Mouse (Mus musculus) ES-Bruce4 (cell line): ENCODE results near the gene Ahdc1. TPM values are rescaled to one million over a fixed set of nuclear protein-coding genes. Genes with fewer than 3 reads are reported as not detected.

Experiments used
- H3K27ac ChIP-seq: 2 replicates; pipeline ENCODE4 v1.5.1; 2012; ENCODE audit warnings: low read length, inconsistent platforms; ENCODE audit not compliant: insufficient read depth
- H3K27me3 ChIP-seq: 2 replicates; pipeline ENCODE4 v1.6.1; 2012; ENCODE audit warnings: mild to moderate bottlenecking, low read length, inconsistent platforms; ENCODE audit not compliant: control insufficient read depth, poor library complexity, insufficient read depth, severe bottlenecking
- H3K36me3 ChIP-seq: 2 replicates; pipeline ENCODE4 v1.6.1; 2012; ENCODE audit warnings: inconsistent platforms, mild to moderate bottlenecking, low read length, moderate library complexity; ENCODE audit not compliant: control insufficient read depth, poor library complexity, insufficient read depth, severe bottlenecking
- H3K4me1 ChIP-seq: one replicate; pipeline ENCODE4 v1.8.1; 2011; ENCODE audit warnings: low read length; ENCODE audit not compliant: control insufficient read depth, insufficient read depth
- H3K4me3 ChIP-seq: 2 replicates; pipeline ENCODE4 v1.5.1; 2011; ENCODE audit warnings: low read depth, mild to moderate bottlenecking, low read length
- H3K9ac ChIP-seq: 2 replicates; pipeline ENCODE4 v1.6.1; 2012; ENCODE audit warnings: low read depth, mild to moderate bottlenecking, inconsistent platforms; ENCODE audit not compliant: poor library complexity, severe bottlenecking
- H3K9me3 ChIP-seq: replicated peaks from 2 replicates; pipeline ENCODE4 v1.6.1; 2012; ENCODE audit warnings: mild to moderate bottlenecking, low read length, inconsistent platforms; ENCODE audit not compliant: control insufficient read depth, poor library complexity, insufficient read depth, severe bottlenecking
- CTCF ChIP-seq: IDR thresholded peaks from one replicate; pipeline ENCODE4 v1.8.1; 2011; ENCODE audit warnings: low read depth, low read length
- EP300 ChIP-seq: IDR thresholded peaks from 2 replicates; pipeline ENCODE4 v1.6.1; 2011; ENCODE audit warnings: low read depth, low read length; ENCODE audit not compliant: insufficient read depth
- POLR2A ChIP-seq: IDR thresholded peaks from one replicate; pipeline ENCODE4 v1.8.1; 2011; ENCODE audit warnings: low read length; ENCODE audit not compliant: insufficient read depth
- polyA plus RNA-seq: library from polyadenylated mRNA; stranded (reverse); fragments of >200 nt; gene quantifications from 2 replicates; pipeline ENCODE4 v1.2.4, GENCODE M21; 2011; ENCODE audit warnings: low read depth; ENCODE audit not compliant: missing spikeins, insufficient read depth, insufficient read length

The Ahdc1 gene
- polyA plus RNA-seq, 1 experiment: 88.2 TPM

GRCm38 (mm10) chr4:133010611-133011010 lies 449 bp upstream of the Ahdc1 start:
- Histone ChIP-seq H3K4me3 (peak overlapping the region; percentile 55), H3K36me3 (no peaks in the 10 kb centered on the region), H3K27ac (peak overlapping the region; percentile 47), H3K9me3 (no peaks in the 10 kb centered on the region), H3K4me1 (peaks cover 9% of the 10 kb centered on the region), H3K9ac (peak overlapping the region; percentile 97), H3K27me3 (no peaks in the 10 kb centered on the region)
- TF ChIP-seq EP300: peak; percentile 94
- no peak for TF ChIP-seq CTCF
- no peak for TF ChIP-seq POLR2A

GRCm38 (mm10) chr4:133011821-133012775 lies 1.0 kb downstream of the Ahdc1 start:
- peak overlapping the region; percentile 97 for H3K9ac ChIP-seq
- H3K27ac ChIP-seq: no peak overlapping the region
- H3K4me1 ChIP-seq: peaks cover 11% of the 10 kb centered on the region
- H3K4me3 ChIP-seq: peak overlapping the region; percentile 96
- no peaks in the 10 kb centered on the region for H3K9me3 ChIP-seq
- no peaks in the 10 kb centered on the region for H3K36me3 ChIP-seq
- TF ChIP-seq POLR2A (no peak), CTCF (no peak), EP300 (no peak)
- no peaks in the 10 kb centered on the region for H3K27me3 ChIP-seq

GRCm38 (mm10) chr4:133012776-133013265 lies 1.8 kb downstream of the Ahdc1 start:
- Histone ChIP-seq H3K27me3 (no peaks in the 10 kb centered on the region), H3K36me3 (no peaks in the 10 kb centered on the region), H3K9ac (peak overlapping the region; percentile 97), H3K4me3 (peak overlapping the region; percentile 75), H3K4me1 (peaks cover 11% of the 10 kb centered on the region), H3K9me3 (no peaks in the 10 kb centered on the region), H3K27ac (no peak overlapping the region)
- TF ChIP-seq POLR2A: no peak
- TF ChIP-seq EP300: no peak
- no peak for TF ChIP-seq CTCF

GRCm38 (mm10) chr4:133013266-133013891 lies 2.3 kb downstream of the Ahdc1 start:
- Histone ChIP-seq H3K4me3 (peak overlapping the region; percentile 75), H3K27ac (no peak overlapping the region), H3K36me3 (no peaks in the 10 kb centered on the region), H3K9me3 (no peaks in the 10 kb centered on the region), H3K9ac (peak overlapping the region; percentile 97), H3K4me1 (peaks cover 9% of the 10 kb centered on the region), H3K27me3 (no peaks in the 10 kb centered on the region)
- TF ChIP-seq POLR2A (no peak), EP300 (no peak), CTCF (no peak)

GRCm38 (mm10) chr4:133014088-133014487 lies 3.0 kb downstream of the Ahdc1 start:
- H3K4me1 ChIP-seq: peaks cover 9% of the 10 kb centered on the region
- no peak for TF ChIP-seq POLR2A
- no peak for TF ChIP-seq CTCF
- no peak for TF ChIP-seq EP300
- H3K9me3 ChIP-seq: no peaks in the 10 kb centered on the region
- H3K9ac ChIP-seq: peak overlapping the region; percentile 97; the same call in 1 of the 2 replicates
- H3K36me3 ChIP-seq: no peaks in the 10 kb centered on the region
- no peaks in the 10 kb centered on the region for H3K27me3 ChIP-seq
- no peak overlapping the region for H3K4me3 ChIP-seq
- no peak overlapping the region for H3K27ac ChIP-seq
